In the genomic region with DNA sequence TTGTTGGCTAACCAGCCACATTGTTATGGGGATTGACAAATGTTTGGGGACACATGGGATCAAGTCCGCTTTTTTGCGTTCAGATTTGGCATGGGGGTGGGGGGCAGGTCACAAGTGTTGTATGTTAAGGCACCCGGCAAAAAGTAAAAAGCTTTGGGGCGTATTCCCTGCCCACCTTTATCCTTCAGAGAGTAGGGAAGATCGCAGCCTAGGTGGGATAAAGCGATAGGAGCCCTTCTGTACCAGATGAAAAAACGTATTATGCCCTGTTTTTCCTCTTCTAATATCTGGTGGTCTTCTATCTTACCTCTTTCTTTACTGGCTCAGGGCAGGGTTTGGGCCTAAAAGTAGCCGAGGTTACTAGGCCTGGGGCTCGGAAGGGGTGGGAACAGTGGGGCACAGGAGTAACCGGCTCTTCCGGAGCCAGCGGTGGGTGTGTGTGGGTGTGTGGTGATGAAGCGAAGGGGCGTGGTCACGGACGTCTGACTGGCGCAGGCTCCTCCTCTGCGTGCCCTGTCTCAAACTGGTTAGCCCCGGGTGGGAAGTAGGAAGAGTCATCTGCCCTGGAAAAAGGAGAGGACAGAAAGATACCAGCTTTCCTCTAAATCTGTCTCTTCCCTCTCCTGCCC, we compare ENCODE assay signal across 8 mouse cellular contexts. TPM values are rescaled to one million over a fixed set of nuclear protein-coding genes. Genes with fewer than 3 reads are reported as not detected.
A peak's percentile ranks its signal among the peaks of the same experiment; 100 is the strongest.
DNase-seq lines count a peak whose midpoint lies in the region; ATAC-seq and TF ChIP-seq lines count a peak whose summit lies in the region.

No protein-coding gene starts in this region.

- H3K27ac ChIP-seq in forebrain, postnatal 0 days (ENCODE audit: low read depth, low read length): no peak overlapping the region
- H3K27ac ChIP-seq in hindbrain, embryonic 12.5 days: peak overlapping the region; percentile 93; the same call in 1 of the 2 replicates

- H3K4me3 ChIP-seq in forebrain, postnatal 0 days (ENCODE audit: low read depth, low read length): peak overlapping the region; percentile 7; the same call in 1 of the 2 replicates
- peak overlapping the region; percentile 88 for H3K4me3 ChIP-seq in hindbrain, embryonic 12.5 days

- no peaks in the 10 kb centered on the region for H3K27me3 ChIP-seq in forebrain, postnatal 0 days (ENCODE audit: insufficient read depth, low read length)
- no peaks in the 10 kb centered on the region for H3K27me3 ChIP-seq in hindbrain, embryonic 12.5 days

- DNase-seq in R1 (ENCODE audit: low read depth, low spot score): peak; percentile 96
- DNase-seq in cerebellum, adult 8-10 months: peak; percentile 60
- DNase-seq in forebrain, postnatal 0 days: peak; percentile 54
- peak; percentile 45 to 67 for DNase-seq in left cerebral cortex, postnatal 14 days (ENCODE audit: low spot score in 2 of 2)
- peak; percentile 51 for DNase-seq in right cerebral cortex, postnatal 4 days
- peak; percentile 91 for DNase-seq in yolk sac, embryonic 10.5 days (ENCODE audit: low spot score)

- intact Hi-C loops in left cerebral cortex, postnatal 14 days (cut with DNase I): no loop called here

- H3K36me3 ChIP-seq in forebrain, postnatal 0 days (ENCODE audit: insufficient read depth): peaks cover 12% of the 10 kb centered on the region
- H3K36me3 ChIP-seq in hindbrain, embryonic 12.5 days: peaks cover 10% of the 10 kb centered on the region

- ATAC-seq in forebrain, postnatal 0 days: no peak
- peak; percentile 57 for ATAC-seq in hindbrain, embryonic 12.5 days (ENCODE audit: low FRiP score)
- peak; percentile 45 for ATAC-seq in megakaryocyte progenitor cell, adult 5-6 weeks (replicated peaks; ENCODE audit: poor library complexity)

- H3K4me1 ChIP-seq in forebrain, postnatal 0 days (ENCODE audit: insufficient read depth): peaks cover 17% of the 10 kb centered on the region
- H3K4me1 ChIP-seq in hindbrain, embryonic 12.5 days: peaks cover 50% of the 10 kb centered on the region

- no peaks in the 10 kb centered on the region for H3K9me3 ChIP-seq in forebrain, postnatal 0 days (ENCODE audit: low read length)
- no peaks in the 10 kb centered on the region for H3K9me3 ChIP-seq in hindbrain, embryonic 12.5 days (replicated peaks)

- H3K9ac ChIP-seq in forebrain, postnatal 0 days: no peak overlapping the region
- peak overlapping the region; percentile 39 for H3K9ac ChIP-seq in hindbrain, embryonic 12.5 days

- TF ChIP-seq CTCF in forebrain, postnatal 0 days (IDR thresholded peaks at IDR 0.05; ENCODE audit: low read depth): no peak

- H3K4me2 ChIP-seq in forebrain, postnatal 0 days (ENCODE audit: low read depth): peak overlapping the region; percentile 35
- peak overlapping the region; percentile 90 for H3K4me2 ChIP-seq in hindbrain, embryonic 12.5 days (replicated peaks)

- WGBS in forebrain, postnatal 0 days: 11% methylated on average over 19 of the region's 19 CpGs
- whole genome bisulfite sequencing in hindbrain, embryonic 12.5 days: 11% methylated on average over 19 of the region's 19 CpGs

RNA-seq across cellular contexts. Expression of gene Baz2a, which starts 3.1 kb away (rescaled TPM):
- 9.3 and 10.0 TPM in 2 replicates for total RNA-seq in forebrain, postnatal 0 days (2014; rRNA removed)
- 3.8 and 7.0 TPM in 2 replicates for polyA plus RNA-seq in forebrain, postnatal 0 days (2015; fragmentation: Nextera tagmentation; extraction: Ambion mirVana)
- 12.8 and 15.4 TPM in 2 replicates for polyA plus RNA-seq in hindbrain, embryonic 12.5 days (2016; fragmentation: Nextera tagmentation; extraction: Ambion mirVana)
- 10 to 100 TPM; 30.6 to 32.4 TPM for total RNA-seq in left cerebral cortex, postnatal 14 days (2021)
- 35.5 and 40.3 TPM in 2 replicates for total RNA-seq in megakaryocyte progenitor cell, adult 5-6 weeks (2015)
- total RNA-seq in megakaryocyte progenitor cell, adult 5-6 weeks (2017): 13.2 and 15.0 TPM in 2 replicates

RNA-seq across cellular contexts. Expression of gene Atp5b, which starts 11.4 kb away (rescaled TPM):
- total RNA-seq in forebrain, postnatal 0 days (2014; rRNA removed): 2,470 and 2,914 TPM in 2 replicates
- polyA plus RNA-seq in forebrain, postnatal 0 days (2015; fragmentation: Nextera tagmentation; extraction: Ambion mirVana): 2,164 and 2,181 TPM in 2 replicates
- polyA plus RNA-seq in hindbrain, embryonic 12.5 days (2016; fragmentation: Nextera tagmentation; extraction: Ambion mirVana): 1,948 and 1,970 TPM in 2 replicates
- 1,000 to 10,000 TPM; 1,697 to 1,804 TPM for total RNA-seq in left cerebral cortex, postnatal 14 days (2021)
- total RNA-seq in megakaryocyte progenitor cell, adult 5-6 weeks (2015): 1,546 and 1,583 TPM in 2 replicates
- 2,698 and 2,700 TPM in 2 replicates for total RNA-seq in megakaryocyte progenitor cell, adult 5-6 weeks (2017)

RNA-seq across cellular contexts. Expression of gene Ptges3, which starts 35.7 kb away (rescaled TPM):
- 146 and 157 TPM in 2 replicates for total RNA-seq in forebrain, postnatal 0 days (2014; rRNA removed)
- 439 and 454 TPM in 2 replicates for polyA plus RNA-seq in forebrain, postnatal 0 days (2015; fragmentation: Nextera tagmentation; extraction: Ambion mirVana)
- 495 and 513 TPM in 2 replicates for polyA plus RNA-seq in hindbrain, embryonic 12.5 days (2016; fragmentation: Nextera tagmentation; extraction: Ambion mirVana)
- total RNA-seq in left cerebral cortex, postnatal 14 days (2021): 100 to 1,000 TPM; 131 to 134 TPM
- 247 and 270 TPM in 2 replicates for total RNA-seq in megakaryocyte progenitor cell, adult 5-6 weeks (2015)
- 310 and 351 TPM in 2 replicates for total RNA-seq in megakaryocyte progenitor cell, adult 5-6 weeks (2017)

RNA-seq across cellular contexts. Expression of gene Naca, which starts 59.1 kb away (rescaled TPM):
- 630 and 780 TPM in 2 replicates for total RNA-seq in forebrain, postnatal 0 days (2014; rRNA removed)
- 527 and 662 TPM in 2 replicates for polyA plus RNA-seq in forebrain, postnatal 0 days (2015; fragmentation: Nextera tagmentation; extraction: Ambion mirVana)
- 673 and 675 TPM in 2 replicates for polyA plus RNA-seq in hindbrain, embryonic 12.5 days (2016; fragmentation: Nextera tagmentation; extraction: Ambion mirVana)
- total RNA-seq in left cerebral cortex, postnatal 14 days (2021): 100 to 1,000 TPM; 306 to 320 TPM
- 1,210 and 1,292 TPM in 2 replicates for total RNA-seq in megakaryocyte progenitor cell, adult 5-6 weeks (2015)
- total RNA-seq in megakaryocyte progenitor cell, adult 5-6 weeks (2017): 2,424 and 2,528 TPM in 2 replicates
